Mouse (Mus musculus) CD4-positive helper T cell, adult 2 months (primary cell): ENCODE results near the gene Cav3.

Source experiments
- DNase-seq: peaks from one replicate; pipeline ENCODE4 v3.0.0-alpha.2; 2012; ENCODE audit warnings: low read depth, missing footprints, low spot score

The Cav3 gene

GRCm38 (mm10) chr6:112494620-112495081 lies 35.3 kb downstream of the Cav3 start:
- no peak for DNase-seq

- no peak for DNase-seq
Observed at GRCm38 (mm10) chr6:112495219-112495618, 35.9 kb downstream of the Cav3 start.

GRCm38 (mm10) chr6:112496291-112497060 lies 37.2 kb downstream of the Cav3 start:
- DNase-seq, result no peak

- no peak for DNase-seq
Observed at GRCm38 (mm10) chr6:112497456-112497855, 38.2 kb downstream of the Cav3 start.

- DNase-seq, result no peak
Observed at GRCm38 (mm10) chr6:112498716-112499115, 39.4 kb downstream of the Cav3 start.

DNA sequence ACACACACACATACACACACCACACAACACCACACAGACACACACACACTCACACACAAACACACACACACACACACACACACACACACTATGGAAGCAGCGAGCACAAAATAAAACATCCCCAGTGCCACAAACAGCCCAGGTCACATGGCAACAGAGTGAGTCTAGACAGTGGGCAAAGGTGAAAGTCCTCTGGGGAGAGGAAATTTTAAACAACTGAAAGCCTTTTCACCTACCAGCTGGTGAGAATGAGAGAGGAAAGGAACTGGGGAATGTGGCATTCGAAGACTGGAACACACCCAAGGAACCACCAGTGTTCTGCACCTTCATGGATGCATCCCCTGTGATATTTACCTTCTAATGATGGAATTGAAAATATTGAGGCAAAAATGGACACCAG lies 40.2 kb downstream of the Cav3 start:
- no peak for DNase-seq

DNA sequence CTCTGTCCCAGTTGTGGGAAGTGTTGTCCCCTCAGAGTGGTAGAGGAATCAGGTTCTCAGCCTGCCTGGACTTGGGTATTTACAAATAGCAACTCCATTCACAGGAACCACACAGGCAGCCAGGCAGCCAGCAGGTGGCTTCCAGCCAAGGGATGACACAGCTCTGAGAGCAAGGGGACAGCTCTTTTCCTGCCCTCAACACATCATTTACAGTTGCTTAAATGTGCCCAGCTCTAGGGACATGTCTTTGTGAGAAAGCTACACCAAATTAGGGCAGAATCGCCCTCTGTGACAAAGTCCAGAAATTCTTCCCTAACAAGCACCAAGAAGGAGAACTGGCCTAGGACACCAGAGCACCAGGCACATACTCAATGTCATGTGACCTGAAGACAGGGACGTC lies 41.9 kb downstream of the Cav3 start:
- DNase-seq, result no peak

DNA sequence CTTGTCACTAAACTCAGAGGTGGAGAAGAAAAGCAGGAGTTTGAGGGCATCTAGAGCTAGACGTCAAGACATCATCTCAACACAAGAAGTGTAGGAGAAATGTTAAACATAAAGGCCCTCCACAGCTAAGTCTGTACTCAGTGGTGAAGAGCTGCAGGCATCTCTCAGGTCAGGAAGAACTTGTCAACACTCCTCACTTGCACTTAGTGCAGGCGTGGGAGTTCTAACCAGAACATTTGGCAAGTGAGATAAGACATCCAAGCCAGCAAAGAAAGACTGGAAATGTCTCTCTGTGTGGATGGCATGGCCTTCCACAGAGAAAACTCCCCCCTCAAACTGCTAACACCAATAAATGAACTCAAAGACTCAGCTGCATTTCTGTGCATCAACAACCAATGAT lies 48.3 kb downstream of the Cav3 start:
- no peak for DNase-seq

DNA sequence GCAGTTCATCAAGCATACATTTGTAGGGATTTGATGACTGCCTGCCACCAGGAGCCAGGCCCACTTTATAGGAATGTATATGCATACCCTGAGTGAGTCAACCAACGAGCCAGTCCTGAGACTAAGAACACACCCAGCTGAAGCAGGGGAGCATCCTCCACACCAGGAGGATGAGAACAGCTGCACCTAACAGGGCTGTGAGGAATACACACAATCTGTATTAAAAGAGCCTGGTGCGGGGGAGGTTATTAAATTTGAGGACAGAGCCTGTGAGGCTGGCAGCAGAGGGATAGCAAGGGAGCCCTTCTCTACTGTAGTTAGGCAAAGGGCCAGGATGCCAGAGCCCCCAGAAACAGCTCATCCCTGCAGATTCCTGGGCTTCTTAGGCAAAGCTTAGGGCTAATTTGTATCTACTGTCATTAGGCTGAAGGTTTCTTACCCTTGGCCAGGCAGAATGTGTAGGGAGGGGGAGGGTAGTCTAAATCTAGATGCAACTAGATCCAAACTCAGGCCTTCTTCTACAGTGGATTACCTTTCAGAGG lies 50.4 kb downstream of the Cav3 start:
- DNase-seq, result no peak

DNA sequence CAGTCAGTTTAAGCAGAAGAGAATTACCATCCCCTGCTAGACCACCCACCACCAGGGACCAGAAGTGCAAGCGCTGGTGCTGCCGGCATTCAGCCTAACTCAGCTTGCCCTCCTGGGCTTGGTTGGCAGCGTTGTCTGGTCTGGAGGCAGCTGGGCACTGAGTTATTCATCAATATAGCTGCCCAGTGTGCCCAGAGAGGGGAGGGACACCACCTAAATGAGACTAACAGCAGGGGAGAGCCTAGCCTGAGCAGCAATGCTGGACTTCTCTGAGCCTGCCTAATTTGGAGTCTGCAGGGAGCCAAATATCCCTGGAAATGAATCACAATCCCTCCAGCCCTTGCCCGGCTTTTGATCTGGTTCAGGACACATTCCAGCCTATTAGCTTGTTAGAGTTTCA lies 51.0 kb downstream of the Cav3 start:
- no peak for DNase-seq

GRCm38 (mm10) chr6:112514591-112514990 lies 55.3 kb downstream of the Cav3 start:
- DNase-seq, result no peak

DNA sequence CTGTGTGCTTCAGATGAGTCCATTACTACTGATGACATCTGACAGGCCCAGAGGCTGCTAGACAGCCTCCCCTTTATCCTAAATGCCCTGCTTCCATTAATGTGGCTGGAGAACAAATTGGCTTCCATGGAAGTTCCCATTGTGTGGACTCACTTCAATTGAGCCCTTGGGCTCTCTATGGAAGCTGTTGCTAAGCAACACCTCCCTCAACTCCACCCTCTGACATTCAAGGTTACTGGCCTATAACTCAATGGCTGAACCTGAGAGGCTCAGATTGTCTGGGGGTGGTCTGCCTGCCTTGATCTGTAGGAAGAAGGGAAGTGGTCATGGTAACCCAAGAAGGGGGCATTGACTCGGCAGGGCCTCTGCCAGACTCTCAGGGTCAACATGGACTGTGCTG lies 57.2 kb downstream of the Cav3 start:
- DNase-seq, result no peak

- DNase-seq, result no peak
Observed at GRCm38 (mm10) chr6:112517572-112517971, 58.3 kb downstream of the Cav3 start.

- no peak for DNase-seq
Observed at GRCm38 (mm10) chr6:112517991-112518390, 58.7 kb downstream of the Cav3 start.
